Mouse (Mus musculus): ENCODE data around the gene Iqsec1.

DNA sequence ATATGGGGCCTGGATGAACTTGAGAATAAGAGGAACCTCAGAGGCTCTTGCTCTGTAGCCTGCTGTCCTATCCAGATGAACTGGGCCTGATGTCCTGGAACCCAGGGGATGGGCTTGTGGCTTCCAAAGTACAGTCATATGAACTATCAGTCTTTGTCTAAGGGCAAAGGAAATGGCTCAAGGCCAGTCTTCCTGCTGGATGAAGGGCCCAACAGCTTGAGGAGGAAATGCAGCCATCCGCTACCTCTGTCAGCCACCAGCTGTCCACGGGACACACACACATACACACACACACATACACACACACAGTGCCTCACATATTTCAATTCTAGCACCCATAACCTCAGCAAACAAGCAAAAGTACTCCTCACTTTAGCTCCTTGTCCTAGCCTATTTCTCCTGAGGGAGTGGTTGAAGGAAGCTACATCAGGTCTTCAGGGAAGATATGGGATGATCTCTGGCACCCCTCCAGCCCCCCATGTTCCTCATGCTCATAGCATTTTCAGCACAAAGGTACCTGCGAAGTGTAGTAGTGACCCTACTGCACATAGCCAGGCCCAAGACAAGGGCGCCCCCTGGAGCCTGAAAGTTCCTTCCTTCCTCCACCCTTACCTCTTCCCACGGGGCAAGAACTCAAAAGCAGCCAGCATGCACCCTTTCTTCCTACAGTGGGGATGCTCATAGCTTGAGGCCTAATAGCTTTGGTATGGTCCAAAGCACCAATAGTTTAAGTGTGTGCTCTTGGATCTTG lies 267.3 kb downstream of the Iqsec1 start:
- TF ChIP-seq CTCF (IDR thresholded peaks at IDR 0.05; ENCODE audit: low read depth, low read length) (peak; percentile 87), POLR2A (IDR thresholded peaks at IDR 0.05; ENCODE audit: extremely low read depth, insufficient read depth, low read length) (no peak)
